Mouse (Mus musculus) lung, embryonic 16.5 days (tissue): ENCODE measurements around the gene Rassf2. TPM values are rescaled to one million over a fixed set of nuclear protein-coding genes. Genes with fewer than 3 reads are reported as not detected.

ENCODE experiments used
- ATAC-seq: fragments of 200-750 bp; cut with Nextera tagmentation; 2 replicates; pipeline ENCODE4 v1.8.0; 2017; ENCODE audit warnings: low read depth, mild to moderate bottlenecking, moderate library complexity
- H3K27ac ChIP-seq: fragments of 300-500 bp; sonication (generic); 2 replicates; pipeline ENCODE4 v1.5.1; 2014; ENCODE audit warnings: mild to moderate bottlenecking, control low read depth, low read length
- H3K27me3 ChIP-seq: fragments of 300-500 bp; sonication (generic); 2 replicates; pipeline ENCODE4 v1.6.1; 2014; ENCODE audit warnings: low read depth, low read length, mixed read lengths; ENCODE audit not compliant: control insufficient read depth, insufficient read depth
- H3K36me3 ChIP-seq: fragments of 300-500 bp; sonication (generic); 2 replicates; pipeline ENCODE4 v1.6.1; 2014; ENCODE audit warnings: low read length; ENCODE audit not compliant: control insufficient read depth, insufficient read depth
- H3K4me1 ChIP-seq: fragments of 300-500 bp; sonication (generic); replicated peaks from 2 replicates; pipeline ENCODE4 v1.6.1; 2014; ENCODE audit warnings: low read length, mixed read lengths; ENCODE audit not compliant: control insufficient read depth, insufficient read depth
- H3K4me2 ChIP-seq: fragments of 300-500 bp; sonication (generic); 2 replicates; pipeline ENCODE4 v1.6.1; 2014; ENCODE audit warnings: low read depth, low read length, control low read depth
- H3K4me3 ChIP-seq: fragments of 300-500 bp; sonication (generic); 2 replicates; pipeline ENCODE4 v1.5.1; 2014; ENCODE audit warnings: mild to moderate bottlenecking, low read length, control low read depth
- H3K9ac ChIP-seq: fragments of 300-500 bp; sonication (generic); 2 replicates; pipeline ENCODE4 v1.6.1; 2014; ENCODE audit warnings: low read length, control low read depth
- H3K9me3 ChIP-seq: fragments of 300-500 bp; sonication (generic); 2 replicates; pipeline ENCODE4 v1.6.1; 2016; ENCODE audit warnings: low read length; ENCODE audit not compliant: control insufficient read depth
- WGBS: fragments of 180-500 bp; shearing (Covaris S2); extraction: QIAGEN DNeasy Blood & Tissue Kit; methylation state at CpG from one replicate; pipeline ENCODE4 v1.1.7; 2014; 5-methylcytosine and 5-hydroxymethylcytosine counted together
- polyA plus RNA-seq: library from polyadenylated mRNA; unstranded; fragments of >200 nt; fragmentation: Nextera tagmentation; extraction: Ambion mirVana; gene quantifications from 2 replicates; pipeline ENCODE4 v1.2.1, GENCODE M21; 2015

Gene Rassf2
- polyA plus RNA-seq, 1 experiment from 2014 or later, result 14.6 TPM

DNA sequence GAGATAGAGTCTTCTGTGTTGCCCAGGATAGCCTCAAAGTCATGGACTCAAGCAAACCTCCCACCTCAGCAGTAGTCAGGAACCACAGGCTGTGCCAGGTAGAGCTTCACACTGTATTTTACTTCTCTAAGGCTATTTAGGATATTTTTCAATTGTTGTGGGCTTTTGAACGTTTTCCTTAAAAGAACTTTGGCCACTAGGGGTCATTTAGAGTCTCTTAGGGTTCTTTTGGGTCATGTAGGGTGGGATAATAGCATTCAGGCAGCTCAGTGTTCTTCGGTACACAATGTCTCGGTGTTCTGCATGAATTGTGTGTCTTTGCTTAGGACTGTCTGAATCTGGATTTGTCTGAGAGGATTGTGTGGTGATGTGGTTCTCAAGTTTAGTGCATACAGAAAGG lies 42.1 kb downstream of the Rassf2 start:
- H3K4me3 ChIP-seq, result no peak overlapping the region
- no peaks in the 10 kb centered on the region for H3K9me3 ChIP-seq
- H3K4me1 ChIP-seq, result peaks cover 4% of the 10 kb centered on the region
- 30% methylated on average over 3 of the region's 3 CpGs for WGBS
- H3K36me3 ChIP-seq, result no peaks in the 10 kb centered on the region
- no peaks in the 10 kb centered on the region for H3K27me3 ChIP-seq
- ATAC-seq, result no peak
- no peak overlapping the region for H3K4me2 ChIP-seq
- H3K9ac ChIP-seq, result no peak overlapping the region
- no peak overlapping the region for H3K27ac ChIP-seq

DNA sequence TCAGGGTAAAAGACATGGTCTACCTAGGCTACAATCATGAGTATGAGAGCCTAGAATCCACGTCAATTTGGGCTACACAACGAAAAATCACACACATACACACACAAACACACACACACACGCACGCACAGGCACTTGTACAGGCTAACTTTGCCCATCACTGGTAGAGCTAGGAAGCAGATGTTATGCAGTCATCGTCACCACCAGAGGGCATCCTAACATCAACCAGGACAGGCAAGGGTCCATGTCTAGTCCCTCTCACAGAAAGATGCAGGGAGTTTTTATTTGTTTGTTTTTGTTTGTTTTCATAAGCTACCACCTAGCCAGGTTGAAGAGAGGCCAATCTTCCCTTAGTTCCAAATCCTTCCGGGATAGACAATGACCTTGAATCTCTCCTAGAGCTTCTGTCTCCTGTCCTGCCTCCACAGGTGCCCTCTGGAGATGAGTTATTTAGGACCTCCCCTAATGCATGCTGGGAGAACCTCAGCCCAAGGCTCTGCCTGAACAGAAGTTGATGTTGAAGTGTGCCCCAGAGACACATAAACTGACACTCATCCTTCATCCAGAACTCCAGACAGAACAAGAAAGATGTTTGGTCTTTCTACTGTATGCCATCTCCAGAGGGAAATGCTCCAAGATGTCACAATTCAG lies 47.4 kb downstream of the Rassf2 start:
- ATAC-seq, result peak; percentile 68
- Histone ChIP-seq H3K4me2 (no peak overlapping the region), H3K27ac (no peak overlapping the region), H3K9ac (no peak overlapping the region), H3K4me3 (no peak overlapping the region), H3K27me3 (no peaks in the 10 kb centered on the region), H3K4me1 (no peaks in the 10 kb centered on the region), H3K36me3 (no peaks in the 10 kb centered on the region), H3K9me3 (0 out of 2 replicates have a peak, but pooled peaks cover 2% of the 10 kb centered on the region)
- WGBS, result 12% methylated on average over 6 of the region's 6 CpGs

DNA sequence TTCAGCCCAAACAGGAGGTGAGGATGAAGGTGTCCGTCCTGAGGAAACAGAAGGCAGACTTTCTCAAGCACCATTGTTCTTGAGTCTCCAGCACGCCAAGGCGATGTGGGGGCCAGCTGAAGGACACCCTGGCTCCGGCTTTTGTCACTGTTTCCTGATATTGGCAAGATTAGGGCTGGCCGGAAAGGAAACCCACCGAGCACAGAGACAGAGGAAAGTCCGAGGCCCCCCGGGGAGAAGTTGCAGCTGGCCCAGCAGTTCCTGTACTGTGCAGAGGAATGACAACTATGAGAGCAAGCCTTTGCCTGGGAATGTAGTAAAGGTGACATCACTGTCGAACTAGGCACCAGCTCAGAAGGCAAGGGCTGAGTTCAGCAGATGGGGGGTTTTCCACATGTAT lies 49.2 kb downstream of the Rassf2 start:
- Histone ChIP-seq H3K27ac (peak overlapping the region; percentile 53; the same call in 1 of the 2 replicates), H3K36me3 (no peaks in the 10 kb centered on the region), H3K9me3 (0 out of 2 replicates have a peak, but pooled peaks cover 3% of the 10 kb centered on the region), H3K9ac (no peak overlapping the region), H3K27me3 (no peaks in the 10 kb centered on the region), H3K4me3 (no peak overlapping the region), H3K4me2 (no peak overlapping the region), H3K4me1 (no peaks in the 10 kb centered on the region)
- peak; percentile 91 for ATAC-seq
- WGBS, result 30% methylated on average over 9 of the region's 9 CpGs

DNA sequence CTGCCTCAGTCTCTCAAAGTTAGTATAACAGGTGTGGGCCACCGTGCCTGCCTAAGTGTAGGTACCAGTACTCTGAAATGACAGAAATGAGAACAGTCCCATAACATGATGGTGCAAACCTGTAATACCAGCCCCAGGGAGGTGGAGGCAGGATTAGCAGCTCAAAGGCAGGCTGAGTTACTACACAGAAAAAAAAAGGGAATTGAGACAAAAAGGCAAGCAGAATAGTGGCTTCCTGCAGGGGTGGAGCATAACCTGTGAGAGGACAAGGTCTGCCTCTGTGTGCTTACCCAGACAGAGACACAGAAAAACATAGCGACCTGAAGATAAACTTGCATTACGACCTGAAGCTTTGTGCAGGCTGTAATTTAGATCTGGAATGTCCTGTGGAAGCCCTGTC lies 53.4 kb downstream of the Rassf2 start:
- H3K4me2 ChIP-seq, result no peak overlapping the region
- H3K9me3 ChIP-seq, result 0 out of 2 replicates have a peak, but pooled peaks cover 3% of the 10 kb centered on the region
- no peak overlapping the region for H3K4me3 ChIP-seq
- H3K27ac ChIP-seq, result no peak overlapping the region
- WGBS, result 77% methylated on average over 3 of the region's 3 CpGs
- H3K4me1 ChIP-seq, result no peaks in the 10 kb centered on the region
- no peaks in the 10 kb centered on the region for H3K36me3 ChIP-seq
- no peak overlapping the region for H3K9ac ChIP-seq
- no peak for ATAC-seq
- H3K27me3 ChIP-seq, result no peaks in the 10 kb centered on the region

DNA sequence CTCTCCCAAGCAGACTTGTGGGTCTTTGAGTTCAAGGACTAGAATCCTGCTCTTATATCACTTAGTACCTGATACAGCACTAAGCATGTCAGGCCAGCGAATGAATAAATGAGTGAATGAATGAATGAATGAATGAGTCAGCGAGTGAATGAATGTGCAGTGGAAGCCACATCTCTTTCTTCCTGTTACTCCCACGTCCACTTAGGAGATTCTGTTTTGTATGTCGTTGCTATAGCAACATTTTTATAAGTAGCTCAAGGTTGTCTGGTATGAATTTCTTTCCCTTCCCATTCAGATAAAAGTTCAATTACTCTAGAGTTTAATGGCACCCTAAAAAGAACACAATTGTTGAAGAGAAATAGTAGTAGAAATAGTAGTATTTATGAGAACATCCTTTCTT lies 59.0 kb downstream of the Rassf2 start:
- Histone ChIP-seq H3K4me3 (no peak overlapping the region), H3K36me3 (no peaks in the 10 kb centered on the region), H3K27me3 (no peaks in the 10 kb centered on the region), H3K9me3 (no peaks in the 10 kb centered on the region), H3K9ac (no peak overlapping the region), H3K4me2 (no peak overlapping the region), H3K4me1 (no peaks in the 10 kb centered on the region), H3K27ac (no peak overlapping the region)
- WGBS, result 73% methylated on average over 4 of the region's 4 CpGs
- ATAC-seq, result no peak

DNA sequence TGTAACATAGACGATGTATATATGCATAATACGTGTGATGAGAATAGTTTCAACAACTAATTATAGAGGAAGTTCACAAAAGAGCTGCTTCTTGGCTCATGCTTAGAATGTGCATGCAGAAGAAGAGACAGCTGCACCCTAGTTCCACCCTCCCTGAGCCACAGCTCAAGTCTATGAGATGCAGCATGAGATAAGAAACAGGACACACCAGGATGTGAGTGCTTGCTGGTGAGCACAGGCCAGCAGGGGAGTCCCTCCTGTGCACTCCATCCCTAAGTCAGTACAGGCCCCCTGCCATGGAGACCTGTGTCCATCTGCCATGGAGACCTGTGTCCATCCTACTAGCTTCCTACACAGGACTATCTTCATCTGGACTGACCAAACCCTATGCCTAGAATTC lies 59.5 kb downstream of the Rassf2 start:
- Histone ChIP-seq H3K4me2 (no peak overlapping the region), H3K36me3 (no peaks in the 10 kb centered on the region), H3K9me3 (no peaks in the 10 kb centered on the region), H3K4me3 (no peak overlapping the region), H3K27me3 (no peaks in the 10 kb centered on the region), H3K4me1 (no peaks in the 10 kb centered on the region), H3K9ac (no peak overlapping the region), H3K27ac (no peak overlapping the region)
- 85% methylated on average over 2 of the region's 2 CpGs for WGBS
- ATAC-seq, result no peak

DNA sequence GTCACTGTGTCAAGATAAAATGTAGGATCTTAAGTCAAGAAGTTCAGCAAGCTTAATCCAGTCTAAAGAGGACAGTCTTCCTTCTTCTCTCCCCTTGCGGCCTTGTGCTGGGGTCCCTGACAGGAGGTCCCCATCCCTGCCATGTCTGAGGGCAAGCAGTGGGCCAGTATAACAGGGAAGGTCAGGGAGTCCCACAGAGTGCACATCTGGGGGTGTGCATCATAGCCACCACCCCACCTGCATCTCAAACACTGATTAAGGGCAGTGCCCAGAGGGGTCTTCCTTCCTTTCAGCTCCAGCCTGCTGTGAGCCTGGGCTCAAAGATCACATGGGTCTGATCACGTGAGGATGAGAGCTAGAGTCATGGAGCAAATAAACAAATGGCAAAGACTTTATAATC lies 68.4 kb downstream of the Rassf2 start:
- H3K9me3 ChIP-seq, result no peaks in the 10 kb centered on the region
- no peak for ATAC-seq
- no peak overlapping the region for H3K27ac ChIP-seq
- no peaks in the 10 kb centered on the region for H3K36me3 ChIP-seq
- H3K4me3 ChIP-seq, result no peak overlapping the region
- no peak overlapping the region for H3K9ac ChIP-seq
- no peaks in the 10 kb centered on the region for H3K27me3 ChIP-seq
- 56% methylated on average over 2 of the region's 2 CpGs for WGBS
- H3K4me2 ChIP-seq, result no peak overlapping the region
- no peaks in the 10 kb centered on the region for H3K4me1 ChIP-seq

DNA sequence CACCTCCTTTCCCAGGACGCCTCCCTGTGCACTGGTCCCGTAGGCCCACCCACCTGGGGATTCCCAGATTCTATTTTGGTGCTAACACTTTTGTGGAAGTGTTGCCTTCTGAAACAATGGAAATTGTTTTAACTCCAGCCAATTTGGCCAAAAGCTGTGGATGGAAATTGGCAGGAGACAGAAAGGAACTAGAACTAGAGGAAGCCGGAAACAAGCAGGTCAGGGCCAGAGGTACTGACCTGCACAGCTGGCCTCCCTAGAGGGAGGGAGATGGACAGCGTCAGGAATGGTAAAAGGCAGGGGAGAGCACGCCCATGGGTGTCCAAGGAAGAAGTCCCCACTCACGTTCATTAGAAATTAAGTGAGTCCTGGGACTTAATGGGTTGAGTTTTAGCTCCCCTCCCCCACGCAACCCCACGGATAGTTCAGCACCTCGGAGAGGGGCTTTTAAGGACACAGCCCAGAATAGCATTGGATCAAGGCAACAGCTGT lies 72.3 kb downstream of the Rassf2 start:
- Histone ChIP-seq H3K9me3 (no peaks in the 10 kb centered on the region), H3K36me3 (no peaks in the 10 kb centered on the region), H3K4me2 (no peak overlapping the region), H3K4me3 (no peak overlapping the region), H3K4me1 (peaks cover 6% of the 10 kb centered on the region; the same call in 1 of the 2 replicates), H3K27me3 (no peaks in the 10 kb centered on the region; the same call in 1 of the 2 replicates), H3K27ac (no peak overlapping the region), H3K9ac (no peak overlapping the region)
- WGBS, result 40% methylated on average over 9 of the region's 9 CpGs
- ATAC-seq, result 0 out of 2 replicates have a peak, but pooled peaks have one; percentile 46

DNA sequence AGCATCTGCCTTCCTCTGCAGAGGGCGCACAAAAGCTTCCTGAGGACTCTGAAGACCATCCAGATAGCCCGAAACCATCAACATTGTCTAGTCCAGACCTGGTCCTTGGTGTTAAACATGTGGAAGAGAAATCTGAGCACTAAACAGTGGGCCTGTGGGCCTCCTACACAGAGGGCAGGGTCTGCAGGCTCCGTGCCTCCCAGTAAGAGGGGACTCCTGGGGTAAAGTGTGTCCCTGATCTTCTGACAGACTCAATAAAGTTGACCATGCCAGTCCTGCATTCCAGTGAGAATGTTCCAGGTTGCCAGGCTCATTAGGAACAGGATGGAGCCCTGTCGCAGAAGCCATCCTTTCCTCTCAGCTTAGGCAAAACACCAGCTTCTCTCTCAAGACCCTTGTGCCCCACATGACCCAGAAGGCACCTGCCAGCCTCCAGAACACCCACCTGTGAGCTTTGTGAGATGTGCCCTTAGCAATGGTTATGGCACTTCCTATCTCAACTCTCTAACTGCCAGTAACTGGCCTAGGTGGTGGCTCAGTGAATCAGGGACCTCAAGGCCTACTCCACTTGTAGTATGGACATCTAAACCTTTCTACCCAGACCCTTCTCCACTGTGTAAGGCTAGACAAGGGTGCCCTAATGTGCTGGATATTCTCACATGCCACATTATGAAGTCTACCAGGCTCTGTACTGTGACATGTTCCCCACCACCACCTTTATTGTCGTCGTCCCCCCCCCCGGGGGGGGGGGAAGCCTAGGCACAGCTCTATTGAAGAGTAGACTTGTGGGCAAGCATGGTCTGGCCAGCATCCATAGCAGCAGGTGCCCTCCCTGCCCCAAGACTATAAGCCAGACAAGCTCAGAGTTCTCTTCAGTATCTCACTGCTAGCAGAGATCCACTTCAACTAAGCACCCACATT lies 73.5 kb downstream of the Rassf2 start:
- H3K4me2 ChIP-seq, result no peak overlapping the region
- no peak for ATAC-seq
- H3K9ac ChIP-seq, result no peak overlapping the region
- H3K27ac ChIP-seq, result no peak overlapping the region
- peaks cover 6% of the 10 kb centered on the region; the same call in 1 of the 2 replicates for H3K4me1 ChIP-seq
- 77% methylated on average over 7 of the region's 7 CpGs for WGBS
- H3K27me3 ChIP-seq, result no peaks in the 10 kb centered on the region; the same call in 1 of the 2 replicates
- no peaks in the 10 kb centered on the region for H3K36me3 ChIP-seq
- no peaks in the 10 kb centered on the region for H3K9me3 ChIP-seq
- H3K4me3 ChIP-seq, result no peak overlapping the region
